8 mouse cellular contexts compared by ENCODE assay signal in the genomic region with DNA sequence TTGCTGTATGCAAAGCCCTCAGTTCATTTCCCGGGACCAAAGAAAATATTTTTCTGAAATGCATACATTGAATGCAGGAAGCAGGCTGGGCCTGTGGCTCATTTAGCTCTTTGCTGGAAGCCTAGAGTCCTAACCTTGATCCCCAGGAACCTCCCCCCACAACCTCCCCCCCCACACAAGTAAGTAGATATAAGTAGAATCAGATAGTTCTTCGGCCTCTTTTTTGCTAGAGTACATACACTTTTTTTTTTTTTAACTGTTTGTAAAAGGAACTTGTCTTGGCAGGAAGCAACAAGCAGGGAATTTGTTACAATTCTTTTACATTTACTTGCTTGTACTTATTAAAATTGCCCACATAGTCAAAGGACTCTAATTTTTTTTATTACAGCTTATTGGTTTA. TPM values are rescaled to one million over a fixed set of nuclear protein-coding genes. Genes with fewer than 3 reads are reported as not detected.
A peak's percentile ranks its signal among the peaks of the same experiment; 100 is the strongest.
DNase-seq lines count a peak whose midpoint lies in the region; ATAC-seq lines count a peak whose summit lies in the region.

No protein-coding gene starts in this region.

- WGBS in kidney, embryonic 16.5 days, result 42% methylated on average over 2 of the region's 2 CpGs
- 68% methylated on average over 2 of the region's 2 CpGs for WGBS in forebrain, embryonic 11.5 days
- WGBS in limb, embryonic 10.5 days, result 93% methylated on average over 2 of the region's 2 CpGs
- WGBS in neural tube, embryonic 12.5 days, result 75% methylated on average over 2 of the region's 2 CpGs

- peak overlapping the region; percentile 71; the same call in 1 of the 2 replicates for H3K4me2 ChIP-seq in kidney, embryonic 16.5 days (replicated peaks; ENCODE audit: low read depth, low read length)
- peak overlapping the region; percentile 72 for H3K4me2 ChIP-seq in forebrain, embryonic 11.5 days (ENCODE audit: low read depth, low read length, severe bottlenecking)
- peak overlapping the region; percentile 55 for H3K4me2 ChIP-seq in neural tube, embryonic 12.5 days (replicated peaks)

- H3K27ac ChIP-seq in kidney, embryonic 16.5 days (ENCODE audit: low read length), result no peak overlapping the region
- no peak overlapping the region for H3K27ac ChIP-seq in forebrain, embryonic 11.5 days (ENCODE audit: low read depth, low read length)
- 0 out of 2 replicates have a peak overlapping the region, but pooled peaks have one; percentile 3 for H3K27ac ChIP-seq in limb, embryonic 10.5 days
- H3K27ac ChIP-seq in neural tube, embryonic 12.5 days, result no peak overlapping the region

- H3K4me3 ChIP-seq in kidney, embryonic 16.5 days (ENCODE audit: low read length), result no peak overlapping the region
- H3K4me3 ChIP-seq in forebrain, embryonic 11.5 days (ENCODE audit: low read depth, low read length), result peak overlapping the region; percentile 91; the same call in 1 of the 2 replicates
- H3K4me3 ChIP-seq in limb, embryonic 10.5 days, result peak overlapping the region; percentile 90; the same call in 1 of the 2 replicates
- H3K4me3 ChIP-seq in neural tube, embryonic 12.5 days, result 0 out of 2 replicates have a peak overlapping the region, but pooled peaks have one; percentile 91

- H3K4me1 ChIP-seq in kidney, embryonic 16.5 days (ENCODE audit: insufficient read depth, low read length), result peaks cover 24% of the 10 kb centered on the region
- peaks cover 10% of the 10 kb centered on the region; the same call in 1 of the 2 replicates for H3K4me1 ChIP-seq in forebrain, embryonic 11.5 days (replicated peaks; ENCODE audit: control insufficient read depth, insufficient read depth, low read length)
- H3K4me1 ChIP-seq in limb, embryonic 10.5 days, result peaks cover 30% of the 10 kb centered on the region
- H3K4me1 ChIP-seq in neural tube, embryonic 12.5 days, result peaks cover 32% of the 10 kb centered on the region

- DNase-seq in kidney, adult 11 months, result no peak
- no peak for DNase-seq in forebrain, embryonic 11.5 days (ENCODE audit: low spot score)
- no peak for DNase-seq in limb, embryonic 10.5 days (ENCODE audit: low spot score)
- DNase-seq in urinary bladder, postnatal 14 days (ENCODE audit: low spot score), result no peak
- no peak for DNase-seq in MN1 (ENCODE audit: low spot score)
- DNase-seq in kidney, postnatal 14 days, result no peak

- no peaks in the 10 kb centered on the region for H3K36me3 ChIP-seq in kidney, embryonic 16.5 days (ENCODE audit: insufficient read depth, low read length)
- no peaks in the 10 kb centered on the region for H3K36me3 ChIP-seq in forebrain, embryonic 11.5 days (ENCODE audit: control insufficient read depth, insufficient read depth, low read length)
- H3K36me3 ChIP-seq in limb, embryonic 10.5 days, result 0 out of 2 replicates have a peak, but pooled peaks cover 5% of the 10 kb centered on the region
- H3K36me3 ChIP-seq in neural tube, embryonic 12.5 days, result peaks cover 3% of the 10 kb centered on the region; the same call in 1 of the 2 replicates

- no peaks in the 10 kb centered on the region for H3K27me3 ChIP-seq in kidney, embryonic 16.5 days (ENCODE audit: insufficient read depth, low read length)
- no peaks in the 10 kb centered on the region for H3K27me3 ChIP-seq in forebrain, embryonic 11.5 days (ENCODE audit: control insufficient read depth, insufficient read depth, low read length)
- no peaks in the 10 kb centered on the region for H3K27me3 ChIP-seq in limb, embryonic 10.5 days (ENCODE audit: low read depth, poor library complexity, severe bottlenecking)
- H3K27me3 ChIP-seq in neural tube, embryonic 12.5 days (replicated peaks), result no peaks in the 10 kb centered on the region

- H3K9ac ChIP-seq in kidney, embryonic 16.5 days (replicated peaks; ENCODE audit: low read length), result no peak overlapping the region
- peak overlapping the region; percentile 7; the same call in 1 of the 2 replicates for H3K9ac ChIP-seq in forebrain, embryonic 11.5 days (ENCODE audit: low read length)
- peak overlapping the region; percentile 96; the same call in 1 of the 2 replicates for H3K9ac ChIP-seq in neural tube, embryonic 12.5 days

- H3K9me3 ChIP-seq in kidney, embryonic 16.5 days (ENCODE audit: low read length), result no peaks in the 10 kb centered on the region
- H3K9me3 ChIP-seq in forebrain, embryonic 11.5 days (ENCODE audit: control insufficient read depth, low read length), result no peaks in the 10 kb centered on the region
- no peaks in the 10 kb centered on the region for H3K9me3 ChIP-seq in limb, embryonic 10.5 days (replicated peaks)
- H3K9me3 ChIP-seq in neural tube, embryonic 12.5 days, result no peaks in the 10 kb centered on the region

- ATAC-seq in kidney, embryonic 16.5 days (ENCODE audit: low FRiP score, low TSS enrichment), result no peak
- no peak for ATAC-seq in forebrain, embryonic 11.5 days (replicated peaks; ENCODE audit: low FRiP score)
- no peak for ATAC-seq in neural tube, embryonic 12.5 days (ENCODE audit: low FRiP score, low read depth)

RNA-seq across cellular contexts. Expression of gene Egln1, which starts 1.7 kb away (rescaled TPM):
- polyA plus RNA-seq in kidney, embryonic 16.5 days (2015; fragmentation: Nextera tagmentation; extraction: Ambion mirVana), result 9.0 and 10.3 TPM in 2 replicates
- polyA plus RNA-seq in forebrain, embryonic 11.5 days (2014; fragmentation: Nextera tagmentation; extraction: Ambion mirVana), result 20.7 and 22.2 TPM in 2 replicates
- 9.9 and 10.1 TPM in 2 replicates for polyA plus RNA-seq in limb, embryonic 10.5 days (2016; fragmentation: Nextera tagmentation; extraction: Ambion mirVana)
- polyA plus RNA-seq in neural tube, embryonic 12.5 days (2016; fragmentation: Nextera tagmentation; extraction: Ambion mirVana), result 17.4 and 18.2 TPM in 2 replicates

RNA-seq across cellular contexts. Expression of gene Sprtn, which starts 53.2 kb away (rescaled TPM):
- polyA plus RNA-seq in kidney, embryonic 16.5 days (2015; fragmentation: Nextera tagmentation; extraction: Ambion mirVana), result 9.1 and 9.8 TPM in 2 replicates
- 11.1 and 12.3 TPM in 2 replicates for polyA plus RNA-seq in forebrain, embryonic 11.5 days (2014; fragmentation: Nextera tagmentation; extraction: Ambion mirVana)
- 9.3 and 10.4 TPM in 2 replicates for polyA plus RNA-seq in limb, embryonic 10.5 days (2016; fragmentation: Nextera tagmentation; extraction: Ambion mirVana)
- polyA plus RNA-seq in neural tube, embryonic 12.5 days (2016; fragmentation: Nextera tagmentation; extraction: Ambion mirVana), result 12.6 and 15.1 TPM in 2 replicates

RNA-seq across cellular contexts. Expression of gene Exoc8, which starts 53.4 kb away (rescaled TPM):
- 7.8 and 8.1 TPM in 2 replicates for polyA plus RNA-seq in kidney, embryonic 16.5 days (2015; fragmentation: Nextera tagmentation; extraction: Ambion mirVana)
- polyA plus RNA-seq in forebrain, embryonic 11.5 days (2014; fragmentation: Nextera tagmentation; extraction: Ambion mirVana), result 10.3 and 11.6 TPM in 2 replicates
- 8.7 and 9.2 TPM in 2 replicates for polyA plus RNA-seq in limb, embryonic 10.5 days (2016; fragmentation: Nextera tagmentation; extraction: Ambion mirVana)
- 15.4 and 17.3 TPM in 2 replicates for polyA plus RNA-seq in neural tube, embryonic 12.5 days (2016; fragmentation: Nextera tagmentation; extraction: Ambion mirVana)
